Mouse (Mus musculus): ENCODE measurements around the gene Hist1h2ad. TPM values are rescaled to one million over a fixed set of nuclear protein-coding genes. Genes with fewer than 3 reads are reported as not detected.
"Not testable (repeated sequence)": the region's sequence is repeated elsewhere in the genome, so short reads cannot be mapped to it uniquely, and the experiment has no call there.

The Hist1h2ad gene
- polyA plus RNA-seq, 1 experiment from 2014 or later: 3.4 TPM

GRCm38 (mm10) chr13:23573034-23573897, 915 bp upstream of the Hist1h2ad start:
- H3K36me3 ChIP-seq; H3K27me3 ChIP-seq (replicated peaks); ATAC-seq (ENCODE audit: insufficient read depth, low FRiP score, low read depth); H3K9me3 ChIP-seq; H3K4me1 ChIP-seq: not testable (repeated sequence)
- peak overlapping the region; percentile 47 for H3K4me3 ChIP-seq (replicated peaks)
- H3K9ac ChIP-seq: peak overlapping the region; percentile 37; the same call in 1 of the 2 replicates
- 7% methylated on average over 20 of the region's 20 CpGs for WGBS
- H3K27ac ChIP-seq: peak overlapping the region; percentile 94
- H3K4me2 ChIP-seq: peak overlapping the region; percentile 61

DNA sequence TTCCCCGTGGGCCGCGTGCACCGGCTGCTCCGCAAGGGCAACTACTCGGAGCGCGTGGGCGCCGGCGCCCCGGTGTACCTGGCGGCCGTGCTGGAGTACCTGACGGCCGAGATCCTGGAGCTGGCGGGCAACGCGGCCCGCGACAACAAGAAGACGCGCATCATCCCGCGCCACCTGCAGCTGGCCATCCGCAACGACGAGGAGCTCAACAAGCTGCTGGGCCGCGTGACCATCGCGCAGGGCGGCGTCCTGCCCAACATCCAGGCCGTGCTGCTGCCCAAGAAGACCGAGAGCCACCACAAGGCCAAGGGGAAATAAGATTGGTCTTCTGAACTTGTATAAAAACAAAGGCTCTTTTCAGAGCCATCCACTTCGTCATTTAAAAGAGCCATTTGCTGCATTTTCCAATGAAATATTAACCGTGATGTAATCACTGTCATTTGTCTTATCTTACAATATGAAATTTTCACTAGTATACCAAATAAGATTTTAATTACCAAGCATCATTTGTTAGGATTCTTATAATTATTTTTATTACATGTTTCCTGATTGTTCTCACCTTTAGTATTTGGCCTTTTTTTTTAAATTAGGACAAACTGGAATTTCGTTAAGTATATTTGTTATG, 477 bp downstream of the Hist1h2ad start:
- H3K27me3 ChIP-seq (replicated peaks); H3K4me1 ChIP-seq; H3K9me3 ChIP-seq; H3K36me3 ChIP-seq; H3K9ac ChIP-seq; ATAC-seq (ENCODE audit: insufficient read depth, low FRiP score, low read depth): not testable (repeated sequence)
- H3K4me3 ChIP-seq (replicated peaks): peak overlapping the region; percentile 36
- peak overlapping the region; percentile 71 for H3K4me2 ChIP-seq
- WGBS: under 1% methylated on average over 12 of the region's 39 CpGs
- H3K27ac ChIP-seq: peak overlapping the region; percentile 94

DNA sequence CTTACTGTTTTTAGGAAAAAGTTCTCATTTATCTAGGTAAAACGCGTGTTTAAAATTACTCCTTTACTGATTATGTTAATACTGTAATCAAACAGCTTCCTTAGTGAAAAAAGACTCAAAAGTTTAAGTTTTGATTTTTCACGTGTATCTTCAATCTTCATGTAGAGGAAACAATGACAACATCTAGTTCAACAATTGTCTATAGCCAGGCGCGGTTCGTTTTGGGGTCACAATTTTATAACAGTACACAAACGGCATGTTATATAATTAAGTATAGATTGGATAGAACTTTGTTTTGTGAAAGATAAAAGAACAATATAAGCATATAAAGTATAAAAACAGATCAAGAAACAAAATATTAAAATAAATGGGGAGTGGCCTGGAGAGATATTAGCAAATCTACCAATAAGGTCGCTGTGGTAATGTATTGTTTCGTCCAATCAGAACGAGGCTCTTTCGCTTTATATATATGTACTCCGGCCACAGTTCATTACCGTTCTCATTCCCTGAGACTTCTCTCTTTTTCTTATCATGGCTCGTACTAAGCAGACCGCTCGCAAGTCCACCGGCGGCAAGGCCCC, 1.2 kb downstream of the Hist1h2ad start, which contains the start of gene Hist1h3d:
Gene Hist1h3d, plus strand, starts transcription at position 493 of the 581 bp plus-strand sequence.
- 0 out of 2 replicates have a peak, but pooled peaks cover 7% of the 10 kb centered on the region for H3K4me1 ChIP-seq
- H3K9me3 ChIP-seq: no peaks in the 10 kb centered on the region
- peak within 1 kb of the TSS; percentile 46 for H3K9ac ChIP-seq
- no peaks in the 10 kb centered on the region for H3K36me3 ChIP-seq
- under 1% methylated on average over 17 of the region's 18 CpGs for WGBS
- peak; percentile 62 for ATAC-seq (ENCODE audit: insufficient read depth, low FRiP score, low read depth)
- H3K4me2 ChIP-seq: peak within 1 kb of the TSS; percentile 71
- peak within 1 kb of the TSS; percentile 94 for H3K27ac ChIP-seq
- no peaks in the 10 kb centered on the region for H3K27me3 ChIP-seq (replicated peaks)
- peak within 1 kb of the TSS; percentile 44 for H3K4me3 ChIP-seq (replicated peaks)

DNA sequence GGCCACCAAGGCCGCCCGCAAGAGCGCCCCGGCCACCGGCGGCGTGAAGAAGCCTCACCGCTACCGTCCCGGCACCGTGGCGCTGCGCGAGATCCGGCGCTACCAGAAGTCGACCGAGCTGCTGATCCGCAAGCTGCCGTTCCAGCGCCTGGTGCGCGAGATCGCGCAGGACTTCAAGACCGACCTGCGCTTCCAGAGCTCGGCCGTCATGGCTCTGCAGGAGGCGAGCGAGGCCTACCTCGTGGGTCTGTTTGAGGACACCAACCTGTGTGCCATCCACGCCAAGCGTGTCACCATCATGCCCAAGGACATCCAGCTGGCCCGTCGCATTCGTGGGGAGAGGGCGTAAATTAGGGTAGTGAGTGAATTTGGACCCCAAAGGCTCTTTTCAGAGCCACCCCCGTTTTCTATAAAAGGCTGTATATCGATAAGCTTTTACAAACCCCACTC, 1.7 kb downstream of the Hist1h2ad start:
- under 1% methylated on average over 12 of the region's 40 CpGs for WGBS
- Histone ChIP-seq H3K4me3 (replicated peaks) (peak overlapping the region; percentile 44), H3K9ac (peak overlapping the region; percentile 46), H3K27ac (peak overlapping the region; percentile 86), H3K4me2 (peak overlapping the region; percentile 71)
- ATAC-seq (ENCODE audit: insufficient read depth, low FRiP score, low read depth); H3K9me3 ChIP-seq; H3K36me3 ChIP-seq; H3K4me1 ChIP-seq; H3K27me3 ChIP-seq (replicated peaks): not testable (repeated sequence)

DNA sequence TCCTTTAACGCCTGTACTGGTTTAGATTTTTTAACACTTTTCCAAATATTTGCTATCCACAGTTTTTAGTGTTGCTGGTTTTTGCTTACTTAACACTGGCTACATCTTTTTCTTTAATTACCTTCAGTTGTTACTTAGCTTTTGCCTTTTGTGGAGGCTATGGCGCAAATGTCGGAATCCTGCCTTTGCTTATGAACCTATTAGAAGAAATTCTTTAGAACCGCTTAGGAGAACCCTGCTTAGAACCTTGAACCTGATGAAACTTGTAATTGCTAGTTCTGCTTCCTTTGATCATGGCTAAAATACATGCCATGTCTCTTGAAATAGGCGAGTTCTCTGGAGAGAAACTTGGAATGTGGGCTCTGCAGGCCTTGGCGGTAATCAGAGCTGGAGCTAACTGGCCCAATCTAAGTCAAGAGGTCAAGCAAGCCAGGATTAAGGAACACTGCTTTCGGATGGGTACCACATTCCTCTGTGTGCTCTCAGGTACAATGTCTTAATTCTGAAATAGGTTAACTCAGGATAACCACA, 2.2 kb downstream of the Hist1h2ad start:
- H3K9me3 ChIP-seq: no peaks in the 10 kb centered on the region

GRCm38 (mm10) chr13:23576906-23577639, 2.9 kb downstream of the Hist1h2ad start:
- Histone ChIP-seq H3K4me2 (peak overlapping the region; percentile 71), H3K9me3 (no peaks in the 10 kb centered on the region), H3K27ac (peak overlapping the region; percentile 86), H3K36me3 (no peaks in the 10 kb centered on the region), H3K4me1 (peaks cover 10% of the 10 kb centered on the region; the same call in 1 of the 2 replicates), H3K4me3 (replicated peaks) (peak overlapping the region; percentile 44), H3K27me3 (replicated peaks) (no peaks in the 10 kb centered on the region), H3K9ac (no peak overlapping the region; the same call in 1 of the 2 replicates)
- ATAC-seq (ENCODE audit: insufficient read depth, low FRiP score, low read depth): no peak
- WGBS: 27% methylated on average over 6 of the region's 6 CpGs

More for the DNA sequence above, 2.2 kb downstream of the Hist1h2ad start:
- Histone ChIP-seq H3K27me3 (replicated peaks) (no peaks in the 10 kb centered on the region), H3K9ac (peak overlapping the region; percentile 46), H3K36me3 (no peaks in the 10 kb centered on the region), H3K27ac (peak overlapping the region; percentile 86), H3K4me1 (0 out of 2 replicates have a peak, but pooled peaks cover 7% of the 10 kb centered on the region), H3K4me2 (peak overlapping the region; percentile 71), H3K4me3 (replicated peaks) (peak overlapping the region; percentile 44)
- no peak for ATAC-seq (ENCODE audit: insufficient read depth, low FRiP score, low read depth)
- WGBS: 6% methylated on average over 7 of the region's 7 CpGs

- H3K4me1 ChIP-seq: peaks cover 14% of the 10 kb centered on the region; the same call in 1 of the 2 replicates
- H3K9ac ChIP-seq: no peak overlapping the region
- no peak overlapping the region for H3K4me2 ChIP-seq
- no peaks in the 10 kb centered on the region for H3K9me3 ChIP-seq
- ATAC-seq (ENCODE audit: insufficient read depth, low FRiP score, low read depth): no peak
- H3K4me3 ChIP-seq (replicated peaks): no peak overlapping the region
- H3K27ac ChIP-seq: no peak overlapping the region
- 96% methylated on average over 1 of the region's 1 CpGs for WGBS
- no peaks in the 10 kb centered on the region for H3K27me3 ChIP-seq (replicated peaks)
- H3K36me3 ChIP-seq: no peaks in the 10 kb centered on the region
Measured at GRCm38 (mm10) chr13:23577835-23578234, 3.7 kb downstream of the Hist1h2ad start.

GRCm38 (mm10) chr13:23581408-23582218, 7.4 kb downstream of the Hist1h2ad start, which contains the start of gene Hist1h4d:
Gene Hist1h4d, plus strand, starts transcription at chr13:23581598.
- H3K27me3 ChIP-seq (replicated peaks): no peaks in the 10 kb centered on the region
- H3K9me3 ChIP-seq: no peaks in the 10 kb centered on the region
- peak within 1 kb of the TSS; percentile 46 for H3K9ac ChIP-seq
- peaks cover 12% of the 10 kb centered on the region; the same call in 1 of the 2 replicates for H3K4me1 ChIP-seq
- H3K36me3 ChIP-seq: no peaks in the 10 kb centered on the region
- peak within 1 kb of the TSS; percentile 86 for H3K27ac ChIP-seq
- under 1% methylated on average over 43 of the region's 43 CpGs for WGBS
- peak within 1 kb of the TSS; percentile 75 for H3K4me2 ChIP-seq
- H3K4me3 ChIP-seq (replicated peaks): peak within 1 kb of the TSS; percentile 50
- ATAC-seq (ENCODE audit: insufficient read depth, low FRiP score, low read depth): peak; percentile 91

DNA sequence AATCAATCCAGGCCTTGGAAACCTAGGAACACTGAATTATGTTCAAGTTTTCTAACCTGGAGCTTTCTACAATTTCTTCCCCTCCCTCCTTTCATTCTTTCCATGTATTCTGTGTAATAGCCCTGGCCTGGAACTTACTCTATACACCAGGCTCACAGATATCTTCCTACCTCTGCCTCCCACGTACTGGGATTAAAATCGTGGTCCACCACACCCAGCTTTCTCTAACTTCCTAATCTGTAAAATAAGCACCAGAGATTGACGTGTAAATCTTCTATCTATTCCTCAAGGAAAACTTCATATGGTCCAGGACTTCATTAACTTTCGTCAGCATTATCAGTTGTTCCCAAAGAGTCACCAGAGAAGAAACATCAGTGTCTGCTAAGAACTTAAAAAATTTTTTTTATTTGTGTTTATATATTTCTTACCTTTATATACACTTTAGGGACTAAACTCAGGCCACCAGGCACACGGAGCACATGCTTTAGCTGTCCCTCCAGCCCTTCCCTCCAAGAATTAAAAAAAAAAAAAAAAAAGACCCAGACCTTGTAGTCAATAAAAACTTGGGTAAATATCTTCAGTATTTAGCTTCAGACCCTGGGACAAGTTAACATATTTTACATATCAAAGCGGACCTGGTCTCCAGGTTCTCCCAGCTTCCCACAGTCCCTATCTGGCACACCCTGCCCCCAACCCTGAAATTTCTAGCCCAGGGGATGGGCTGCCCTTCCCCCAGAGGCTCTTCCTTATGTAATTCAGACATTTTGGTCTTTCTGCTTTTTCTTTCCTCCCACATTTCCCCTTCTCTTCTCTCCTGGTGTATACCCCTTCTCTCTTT, 8.3 kb downstream of the Hist1h2ad start:
- Histone ChIP-seq H3K9me3 (no peaks in the 10 kb centered on the region), H3K4me3 (replicated peaks) (peak overlapping the region; percentile 50), H3K9ac (peak overlapping the region; percentile 46; the same call in 1 of the 2 replicates), H3K36me3 (no peaks in the 10 kb centered on the region), H3K4me1 (peaks cover 10% of the 10 kb centered on the region; the same call in 1 of the 2 replicates), H3K4me2 (peak overlapping the region; percentile 75), H3K27me3 (replicated peaks) (no peaks in the 10 kb centered on the region), H3K27ac (peak overlapping the region; percentile 86)
- WGBS: 8% methylated on average over 6 of the region's 6 CpGs
- no peak for ATAC-seq (ENCODE audit: insufficient read depth, low FRiP score, low read depth)

Measured in stomach, embryonic 15.5 days (tissue).